Mouse (Mus musculus) forebrain, postnatal 0 days (tissue): ENCODE results near the gene 1600014C10Rik. TPM values are rescaled to one million over a fixed set of nuclear protein-coding genes. Genes with fewer than 3 reads are reported as not detected.
A peak's percentile ranks its signal among the peaks of the same experiment; 100 is the strongest.

ENCODE experiments used
- ATAC-seq: fragments of 200-750 bp; cut with Nextera tagmentation; 2 replicates; pipeline ENCODE4 v1.8.0; 2017; ENCODE audit warnings: mild to moderate bottlenecking, moderate library complexity
- DNase-seq: peaks from one replicate; pipeline ENCODE4 v3.0.0-alpha.2; 2015
- H3K27ac ChIP-seq: fragments of 300-500 bp; sonication (generic); 2 replicates; pipeline ENCODE4 v1.5.1; 2014; ENCODE audit warnings: low read depth, mild to moderate bottlenecking, antibody characterized with exemption, low read length, moderate library complexity, mixed read lengths
- H3K27me3 ChIP-seq: fragments of 300-500 bp; sonication (generic); 2 replicates; pipeline ENCODE4 v1.6.1; 2014; ENCODE audit warnings: mild to moderate bottlenecking, low read length, mixed read lengths; ENCODE audit not compliant: insufficient read depth
- H3K36me3 ChIP-seq: fragments of 300-500 bp; sonication (generic); 2 replicates; pipeline ENCODE4 v1.6.1; 2014; ENCODE audit warnings: mild to moderate bottlenecking, moderate library complexity; ENCODE audit not compliant: insufficient read depth
- H3K4me1 ChIP-seq: fragments of 300-500 bp; sonication (generic); 2 replicates; pipeline ENCODE4 v1.6.1; 2014; ENCODE audit warnings: antibody characterized with exemption; ENCODE audit not compliant: insufficient read depth
- H3K4me2 ChIP-seq: fragments of 300-500 bp; sonication (generic); 2 replicates; pipeline ENCODE4 v1.6.1; 2014; ENCODE audit warnings: low read depth, mild to moderate bottlenecking, moderate library complexity
- H3K4me3 ChIP-seq: fragments of 300-500 bp; sonication (generic); 2 replicates; pipeline ENCODE4 v1.5.1; 2014; ENCODE audit warnings: low read depth, low read length, mixed read lengths
- H3K9ac ChIP-seq: fragments of 300-500 bp; sonication (generic); 2 replicates; pipeline ENCODE4 v1.6.1; 2014; ENCODE audit warnings: mild to moderate bottlenecking
- H3K9me3 ChIP-seq: fragments of 300-500 bp; sonication (generic); 2 replicates; pipeline ENCODE4 v1.6.1; 2016; ENCODE audit warnings: low read length
- CTCF ChIP-seq: sonication (generic); IDR thresholded peaks from 2 replicates; pipeline ENCODE4 v1.5.1; 2016; ENCODE audit warnings: antibody characterized with exemption, control low read depth, low read depth
- WGBS: fragments of 180-500 bp; shearing (Covaris S2); extraction: QIAGEN DNeasy Blood & Tissue Kit; methylation state at CpG from one replicate; pipeline ENCODE4 v1.1.7; 2014; 5-methylcytosine and 5-hydroxymethylcytosine counted together
- polyA plus RNA-seq: library from polyadenylated mRNA; unstranded; fragments of >200 nt; fragmentation: Nextera tagmentation; extraction: Ambion mirVana; gene quantifications from 2 replicates; pipeline ENCODE4 v1.2.1, GENCODE M21; 2015
- total RNA-seq: library from RNA; depleted of rRNA; stranded (reverse); fragments of >200 nt; gene quantifications from 2 replicates; pipeline ENCODE4 v1.2.3, GENCODE M21; 2014

1600014C10Rik gene
- total and polyA plus RNA-seq, 2 experiments from 2014 or later = 20.8 to 24.9 TPM

DNA sequence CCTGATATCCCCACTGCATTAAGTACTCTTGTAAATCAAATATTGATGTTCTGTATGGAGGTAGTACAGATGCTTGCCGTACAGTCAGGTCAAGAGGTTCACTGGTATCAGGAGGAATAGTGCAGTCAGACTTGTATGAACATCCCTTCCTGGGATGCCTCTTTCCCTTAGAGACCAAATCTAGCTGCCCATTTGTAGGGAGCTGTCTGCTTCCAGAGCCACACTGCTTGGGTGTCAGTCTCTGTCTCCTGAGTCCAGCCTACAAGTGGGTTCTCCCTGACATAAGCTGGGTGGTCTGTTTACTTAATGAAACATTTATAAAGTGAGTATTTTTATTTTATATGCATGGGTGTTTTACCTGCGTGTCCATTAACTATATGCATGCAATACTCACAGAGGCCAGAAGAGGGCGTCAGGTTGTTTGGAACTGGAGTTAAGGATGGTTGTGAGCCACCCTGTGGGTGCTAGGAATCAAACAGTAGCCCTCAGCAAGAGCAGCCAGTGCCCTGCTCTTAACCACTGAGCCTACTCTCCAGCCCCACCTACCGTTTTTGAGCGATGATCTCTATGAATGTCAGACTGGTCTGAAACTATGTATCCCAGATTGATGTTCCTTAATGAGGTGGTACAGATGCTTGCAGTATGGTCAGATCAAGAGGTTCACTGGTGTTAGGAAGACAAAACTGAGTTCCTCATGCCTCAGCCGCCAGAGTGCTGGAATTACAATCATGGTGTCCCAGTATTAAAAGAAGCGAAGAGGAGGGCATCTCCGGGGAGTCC is 7.2 kb downstream of the 1600014C10Rik start:
- DNase-seq = no peak
- no peak overlapping the region for H3K9ac ChIP-seq
- no peaks in the 10 kb centered on the region for H3K36me3 ChIP-seq
- no peak overlapping the region for H3K27ac ChIP-seq
- no peak for ATAC-seq
- H3K4me2 ChIP-seq = no peak overlapping the region
- no peaks in the 10 kb centered on the region for H3K9me3 ChIP-seq
- no peaks in the 10 kb centered on the region for H3K4me1 ChIP-seq
- 92% methylated on average over 8 of the region's 8 CpGs for WGBS
- no peaks in the 10 kb centered on the region for H3K27me3 ChIP-seq
- peak; percentile 37 for TF ChIP-seq CTCF
- no peak overlapping the region for H3K4me3 ChIP-seq

DNA sequence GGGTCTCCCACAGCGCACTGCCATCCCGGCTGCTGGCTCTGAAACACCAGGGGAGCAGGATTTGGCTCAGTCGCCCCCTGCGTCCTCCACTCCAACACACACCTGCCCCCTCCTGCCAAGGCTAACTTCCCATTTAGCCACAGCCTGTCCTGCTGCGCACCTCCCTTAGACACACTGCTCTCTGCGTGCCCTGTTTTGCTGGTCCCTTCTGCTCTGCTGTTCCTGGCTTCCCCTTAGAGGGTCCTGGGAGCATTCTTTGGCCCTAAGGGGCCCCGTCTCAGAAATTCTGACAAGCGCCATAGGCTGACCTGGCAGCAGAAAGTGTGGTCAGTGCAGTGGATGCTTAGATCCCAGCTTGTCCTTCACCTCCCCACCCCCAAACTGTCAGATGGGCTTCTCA is 8.1 kb downstream of the 1600014C10Rik start:
- Histone ChIP-seq H3K4me1 (no peaks in the 10 kb centered on the region), H3K4me2 (no peak overlapping the region), H3K27ac (no peak overlapping the region), H3K27me3 (no peaks in the 10 kb centered on the region), H3K9ac (no peak overlapping the region), H3K4me3 (no peak overlapping the region), H3K9me3 (no peaks in the 10 kb centered on the region), H3K36me3 (no peaks in the 10 kb centered on the region)
- no peak for TF ChIP-seq CTCF
- ATAC-seq (no peak), DNase-seq (no peak)
- 69% methylated on average over 8 of the region's 8 CpGs for WGBS

DNA sequence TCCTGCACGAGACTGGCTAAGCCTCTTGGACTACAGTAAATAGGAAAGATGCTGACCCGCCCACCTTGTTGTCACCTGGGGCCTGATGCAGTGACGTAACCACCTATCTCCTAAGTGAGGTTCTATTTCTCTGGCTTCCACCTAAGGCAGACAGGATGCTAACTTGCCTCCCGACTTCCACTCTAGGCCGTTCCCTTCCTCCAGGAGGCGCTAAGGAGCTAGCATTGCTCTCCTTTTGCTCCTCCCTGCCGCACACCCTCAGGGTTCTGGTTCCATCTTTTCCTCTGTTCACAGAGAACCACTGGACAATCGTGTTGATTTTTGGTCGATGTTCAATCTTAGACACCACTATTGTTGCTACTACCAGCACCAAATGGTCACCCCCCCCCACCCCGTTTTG is 8.6 kb downstream of the 1600014C10Rik start:
- 0 out of 2 replicates have a peak, but pooled peaks have one; percentile 18 for ATAC-seq
- WGBS = 47% methylated on average over 10 of the region's 10 CpGs
- no peak for DNase-seq

GRCm38 (mm10) chr7:38199907-38200605 is 17.0 kb downstream of the 1600014C10Rik start:
- DNase-seq (no peak), ATAC-seq (peak; percentile 1; the same call in 1 of the 2 replicates)
- Histone ChIP-seq H3K27me3 (no peaks in the 10 kb centered on the region), H3K27ac (peak overlapping the region; percentile 78), H3K4me3 (peak overlapping the region; percentile 37), H3K9ac (peak overlapping the region; percentile 55), H3K4me1 (peaks cover 3% of the 10 kb centered on the region; the same call in 1 of the 2 replicates), H3K9me3 (no peaks in the 10 kb centered on the region), H3K36me3 (0 out of 2 replicates have a peak, but pooled peaks cover 3% of the 10 kb centered on the region), H3K4me2 (peak overlapping the region; percentile 63)
- 66% methylated on average over 8 of the region's 8 CpGs for WGBS
- no peak for TF ChIP-seq CTCF

More for the DNA sequence above, 8.6 kb downstream of the 1600014C10Rik start:
- H3K27me3 ChIP-seq = no peaks in the 10 kb centered on the region
- H3K4me3 ChIP-seq = no peak overlapping the region
- no peaks in the 10 kb centered on the region for H3K36me3 ChIP-seq
- no peak overlapping the region for H3K27ac ChIP-seq
- no peak overlapping the region for H3K9ac ChIP-seq
- no peak overlapping the region for H3K4me2 ChIP-seq
- TF ChIP-seq CTCF = peak; percentile 38; the same call in 1 of the 2 replicates
- H3K4me1 ChIP-seq = no peaks in the 10 kb centered on the region
- H3K9me3 ChIP-seq = no peaks in the 10 kb centered on the region

DNA sequence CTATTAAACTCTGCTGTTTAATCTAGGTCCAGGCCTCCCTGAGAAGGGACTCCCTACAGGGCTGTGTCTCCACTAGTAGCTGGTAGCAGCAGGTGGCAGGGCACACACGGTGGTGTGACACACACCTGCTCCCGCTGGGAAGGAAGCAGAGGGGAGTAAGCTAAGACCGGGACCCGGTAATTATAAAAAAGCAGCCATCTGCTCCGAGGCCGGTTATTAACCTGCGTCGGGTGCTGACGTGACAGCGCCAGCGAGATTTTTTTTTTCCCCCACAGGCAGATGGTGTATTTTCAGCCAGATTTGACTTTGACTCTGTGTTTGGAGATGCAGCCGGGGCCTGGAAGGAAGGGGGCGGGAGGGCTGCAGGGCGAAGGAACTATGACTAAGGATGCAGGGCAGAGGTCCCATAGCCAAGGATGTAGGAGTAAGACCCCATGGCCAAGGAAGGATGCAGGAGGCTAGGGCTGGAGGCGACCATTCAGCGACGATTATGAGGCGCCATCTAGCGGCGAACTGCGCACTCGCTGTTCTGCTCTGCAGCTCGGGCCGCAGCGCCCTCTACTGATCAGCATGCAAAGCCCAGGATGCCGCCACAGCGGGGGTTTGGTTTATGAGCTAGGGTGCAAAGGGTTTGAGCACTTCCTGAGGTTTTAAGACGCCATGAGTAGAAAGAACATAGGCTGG is 17.7 kb downstream of the 1600014C10Rik start:
- Histone ChIP-seq H3K27ac (peak overlapping the region; percentile 78), H3K27me3 (no peaks in the 10 kb centered on the region), H3K4me3 (peak overlapping the region; percentile 37), H3K9ac (peak overlapping the region; percentile 55), H3K36me3 (0 out of 2 replicates have a peak, but pooled peaks cover 3% of the 10 kb centered on the region), H3K4me1 (peaks cover 3% of the 10 kb centered on the region; the same call in 1 of the 2 replicates), H3K9me3 (no peaks in the 10 kb centered on the region), H3K4me2 (peak overlapping the region; percentile 63)
- peak; percentile 100 for TF ChIP-seq CTCF
- ATAC-seq (peak; percentile 93), DNase-seq (peak; percentile 94)
- WGBS = 1% methylated on average over 28 of the region's 28 CpGs

GRCm38 (mm10) chr7:38201290-38201658 is 18.3 kb downstream of the 1600014C10Rik start:
- WGBS = 19% methylated on average over 3 of the region's 3 CpGs
- Histone ChIP-seq H3K36me3 (0 out of 2 replicates have a peak, but pooled peaks cover 3% of the 10 kb centered on the region), H3K4me2 (peak overlapping the region; percentile 63), H3K4me3 (peak overlapping the region; percentile 37; the same call in 1 of the 2 replicates), H3K4me1 (peaks cover 3% of the 10 kb centered on the region; the same call in 1 of the 2 replicates), H3K27me3 (no peaks in the 10 kb centered on the region), H3K9me3 (no peaks in the 10 kb centered on the region), H3K9ac (no peak overlapping the region), H3K27ac (no peak overlapping the region)
- no peak for DNase-seq
- no peak for TF ChIP-seq CTCF
- ATAC-seq = no peak
